ENCODE assay signal across 9 mouse cellular contexts in the genomic region with DNA sequence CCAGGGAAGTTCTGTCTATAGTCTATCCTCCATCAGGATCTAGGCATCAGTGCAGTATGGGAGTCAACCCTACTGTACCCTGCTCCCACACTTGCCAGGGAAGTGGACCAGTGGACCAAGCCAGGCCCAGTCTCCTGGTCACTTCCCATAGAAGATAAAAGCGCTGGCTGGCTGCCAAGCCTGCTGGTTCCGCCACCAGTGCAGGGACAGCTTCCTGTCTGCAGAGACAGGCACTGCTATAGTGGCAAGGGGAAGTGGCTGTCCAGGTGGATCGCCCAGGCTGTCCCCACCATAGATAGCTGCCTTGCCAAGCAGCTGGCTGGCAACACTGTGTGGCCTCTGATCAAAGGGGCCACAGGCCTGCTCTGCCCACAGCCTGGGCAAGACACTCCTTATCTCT.
DNase-seq lines count a peak whose midpoint lies in the region; ATAC-seq lines count a peak whose summit lies in the region.
"Had no signal": no experiment of that assay in that cellular context is flagged by ENCODE, and none has a peak within 500 bp of the region (broad histone marks: within the 10 kb centered on the region; RNA-seq: fewer than 3 reads in every experiment).

No protein-coding gene starts in this region.

- WGBS in heart, embryonic 16.5 days, result 23% methylated on average over 3 of the region's 3 CpGs
- WGBS in midbrain, embryonic 10.5 days, result 83% methylated on average over 3 of the region's 3 CpGs

- H3K4me2 ChIP-seq in heart, embryonic 16.5 days (ENCODE audit: low read depth, low read length), result no peak overlapping the region
- H3K4me2 ChIP-seq: lung, embryonic 15.5 days had no signal

- H3K27me3 ChIP-seq in heart, embryonic 16.5 days (ENCODE audit: control insufficient read depth, insufficient read depth, low read length), result no peaks in the 10 kb centered on the region
- peaks cover 11% of the 10 kb centered on the region for H3K27me3 ChIP-seq in midbrain, embryonic 10.5 days (ENCODE audit: low read depth, poor library complexity, severe bottlenecking)
- H3K27me3 ChIP-seq: lung, embryonic 15.5 days had no signal

- peak; percentile 51; the same call in 1 of the 2 replicates for ATAC-seq in heart, embryonic 16.5 days (replicated peaks; ENCODE audit: extremely low read depth, insufficient read depth, low FRiP score)
- no peak for ATAC-seq in erythroid progenitor cell, adult 5-6 weeks (replicated peaks; ENCODE audit: low FRiP score, poor library complexity, severe bottlenecking)

- no peak overlapping the region for H3K4me3 ChIP-seq in heart, embryonic 16.5 days (ENCODE audit: low read length)
- no peak overlapping the region for H3K4me3 ChIP-seq in midbrain, embryonic 10.5 days
- H3K4me3 ChIP-seq: lung, embryonic 15.5 days had no signal

- no peaks in the 10 kb centered on the region for H3K36me3 ChIP-seq in heart, embryonic 16.5 days (ENCODE audit: control insufficient read depth, insufficient read depth)
- no peaks in the 10 kb centered on the region for H3K36me3 ChIP-seq in midbrain, embryonic 10.5 days
- H3K36me3 ChIP-seq: lung, embryonic 15.5 days had no signal

- peak; percentile 54 to 90 for DNase-seq in left cerebral cortex, postnatal 10 days (ENCODE audit: extremely low spot score in 1 of 2, low spot score in 2 of 2)
- DNase-seq in left cerebral cortex, adult 8-10 months (ENCODE audit: low spot score in 2 of 2), result no peak
- peak; percentile 62 to 80 for DNase-seq in cerebellum, postnatal 25 days
- peak; percentile 77 for DNase-seq in lung, postnatal 14 days
- DNase-seq in spleen, postnatal 10 days (ENCODE audit: low spot score in 2 of 2), result no peak
- DNase-seq in midbrain, embryonic 10.5 days (ENCODE audit: low spot score), result no peak

- H3K9me3 ChIP-seq in heart, embryonic 16.5 days (replicated peaks; ENCODE audit: control insufficient read depth, low read length), result no peaks in the 10 kb centered on the region
- H3K9me3 ChIP-seq in midbrain, embryonic 10.5 days (replicated peaks), result no peaks in the 10 kb centered on the region
- H3K9me3 ChIP-seq: lung, embryonic 15.5 days had no signal

- H3K27ac ChIP-seq in heart, embryonic 16.5 days (ENCODE audit: low read length), result no peak overlapping the region
- no peak overlapping the region for H3K27ac ChIP-seq in midbrain, embryonic 10.5 days (replicated peaks)
- H3K27ac ChIP-seq: lung, embryonic 15.5 days had no signal

- H3K9ac ChIP-seq in heart, embryonic 16.5 days (ENCODE audit: low read length), result no peak overlapping the region
- H3K9ac ChIP-seq: lung, embryonic 15.5 days had no signal

- intact Hi-C loops in left cerebral cortex, postnatal 10 days (cut with DNase I), result no loop called here

- H3K4me1 ChIP-seq in heart, embryonic 16.5 days (ENCODE audit: control insufficient read depth, insufficient read depth, low read length), result no peaks in the 10 kb centered on the region
- peaks cover 11% of the 10 kb centered on the region for H3K4me1 ChIP-seq in midbrain, embryonic 10.5 days

Comparison
In these comparisons a context has a peak if more than half of its experiments do, and no peak if none do; other contexts are left out.
1. DNase-seq: peak in left cerebral cortex, postnatal 10 days (2 of 2), cerebellum, postnatal 25 days (2 of 2) and lung, postnatal 14 days (single experiment); none in left cerebral cortex, adult 8-10 months (0 of 2), spleen, postnatal 10 days (0 of 2) and midbrain, embryonic 10.5 days (single experiment).